Mouse (Mus musculus): Measurements from ENCODE around the gene Wdr73. TPM values are rescaled to one million over a fixed set of nuclear protein-coding genes. Genes with fewer than 3 reads are reported as not detected.

The Wdr73 gene
- total and polyA plus RNA-seq, 3 experiments = 57.8 to 67.0 TPM; not detected in 1

DNA sequence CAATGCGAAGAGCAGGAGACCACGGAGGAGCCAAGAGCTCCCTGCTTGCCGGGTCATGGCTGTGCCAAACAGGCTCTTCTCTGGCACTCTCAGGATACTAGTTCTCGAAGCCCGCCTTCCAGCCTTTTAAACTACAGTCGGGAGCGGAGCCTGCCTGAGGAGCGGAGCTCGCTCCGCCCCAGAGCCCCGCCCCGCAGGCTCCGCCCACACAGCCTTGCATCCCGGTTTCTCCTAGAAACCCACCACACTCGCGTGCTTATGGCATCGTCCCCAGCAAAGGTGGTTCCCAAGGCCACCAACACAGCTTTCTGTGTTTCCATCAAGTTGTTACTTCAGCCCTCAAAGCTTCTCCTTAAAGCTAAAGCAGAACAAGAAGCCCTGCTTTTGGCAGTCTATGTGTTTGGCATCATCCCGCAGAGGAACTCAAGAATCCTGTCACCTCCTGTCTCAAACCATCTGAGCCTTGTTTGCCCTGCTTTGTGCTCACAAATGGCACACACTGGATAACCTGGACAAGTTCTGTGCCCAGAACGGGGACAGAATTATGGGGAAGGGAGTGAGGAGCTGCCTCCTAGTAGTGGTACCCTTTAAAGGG lies 3.9 kb upstream of the Wdr73 start, which contains the start of gene Nmb (continued):
- TF ChIP-seq JUND (IDR thresholded peaks at IDR 0.05; ENCODE audit: low read depth, low read length) = no peak
- no peak for TF ChIP-seq SMC3 (IDR thresholded peaks at IDR 0.05; ENCODE audit: low read depth, low read length)
- TF ChIP-seq POLR2AphosphoS5 (IDR thresholded peaks at IDR 0.05; ENCODE audit: borderline replicate concordance, low read depth, low read length) = no peak
- TF ChIP-seq GABPA (IDR thresholded peaks at IDR 0.05; ENCODE audit: low read depth, low read length) = no peak
- no peak for TF ChIP-seq RAD21 (IDR thresholded peaks at IDR 0.05; ENCODE audit: low read depth, low read length)
- no peak for TF ChIP-seq NELFE (IDR thresholded peaks at IDR 0.05; ENCODE audit: low read depth, low read length)
- 0 out of 2 replicates have a peak, but pooled peaks have one; percentile 28 for TF ChIP-seq ETS1 (IDR thresholded peaks at IDR 0.05; ENCODE audit: low read depth, low read length)
- TF ChIP-seq SIN3A (IDR thresholded peaks at IDR 0.05; ENCODE audit: low read length) = peak; percentile 36
- TF ChIP-seq KAT2A (conservative IDR thresholded peaks at IDR 0.05; ENCODE audit: low read depth, low read length) = no peak
- TF ChIP-seq MEF2A (IDR thresholded peaks at IDR 0.05; ENCODE audit: extremely low read depth, insufficient replicate concordance, low read depth, low read length, poor library complexity, severe bottlenecking) = no peak
- no peak for TF ChIP-seq TBP (IDR thresholded peaks at IDR 0.05; ENCODE audit: low read depth, low read length)

DNA sequence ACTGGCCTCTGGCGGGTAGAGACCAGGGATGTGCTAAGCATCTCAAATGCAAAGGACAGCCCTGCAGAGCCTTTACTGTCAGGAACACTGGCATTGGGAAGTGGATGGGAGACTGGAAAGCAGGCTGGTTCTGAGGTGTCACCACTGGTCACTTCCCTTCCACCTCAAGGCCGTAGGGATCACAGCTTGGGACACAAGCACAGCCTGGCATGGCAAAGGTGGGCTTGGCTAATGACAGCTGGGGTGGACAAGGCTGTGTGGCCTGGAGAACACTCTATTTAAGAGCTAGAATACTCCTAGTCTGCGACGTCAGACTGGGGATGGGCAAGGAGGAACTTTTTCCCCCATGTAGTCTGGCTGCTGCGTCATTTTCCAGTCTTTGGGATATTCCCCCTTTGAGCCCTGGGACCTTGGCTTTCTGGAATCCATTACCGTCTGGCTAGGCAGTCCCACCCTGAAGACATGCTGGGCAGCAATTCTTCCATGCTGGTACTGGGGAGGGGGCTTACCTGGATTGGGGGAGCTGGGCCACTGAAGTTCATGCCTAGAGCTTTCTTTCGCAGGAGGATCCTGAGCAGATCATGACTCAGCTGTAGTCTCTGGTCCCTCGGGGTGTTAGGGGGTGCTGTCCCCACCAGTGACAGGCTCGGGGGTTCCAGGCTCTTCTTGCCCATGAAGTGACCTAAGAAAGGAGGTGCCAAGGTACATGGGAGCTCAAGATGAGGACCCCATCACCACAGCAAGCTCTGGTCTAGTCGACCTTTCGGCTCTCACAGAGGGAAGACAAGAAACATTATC lies 2.8 kb upstream of the Wdr73 start:
- peaks cover 0 to 15% of the 10 kb centered on the region in 2 experiments; a peak in 3 of 4 replicates for H3K36me3 ChIP-seq (ENCODE audit: control insufficient read depth in 1 of 2, insufficient read depth in 2 of 2, low read length in 2 of 2)
- peaks cover 0 to 19% of the 10 kb centered on the region in 2 experiments; a peak in 3 of 4 replicates for H3K4me1 ChIP-seq (ENCODE audit: control insufficient read depth in 1 of 2, insufficient read depth in 2 of 2, low read length in 2 of 2)
- no peaks in the 10 kb centered on the region for H3K9me3 ChIP-seq (replicated peaks; ENCODE audit: insufficient read depth, low read length)
- no peak for TF ChIP-seq RCOR1 (IDR thresholded peaks at IDR 0.05; ENCODE audit: low read depth, low read length)
- no peak for TF ChIP-seq SIN3A (IDR thresholded peaks at IDR 0.05; ENCODE audit: low read length)
- no peak for TF ChIP-seq KAT2A (conservative IDR thresholded peaks at IDR 0.05; ENCODE audit: low read depth, low read length)
- TF ChIP-seq TCF12 (IDR thresholded peaks at IDR 0.05; ENCODE audit: low read depth, low read length) = no peak
- TF ChIP-seq GATA1 (IDR thresholded peaks at IDR 0.05; ENCODE audit: low read depth, low read length) = no peak
- TF ChIP-seq CTCF (IDR thresholded peaks at IDR 0.05 in 2 of 3, conservative IDR thresholded peaks at IDR 0.05 in 1 of 3; ENCODE audit: control insufficient read depth in 1 of 3, insufficient read depth in 1 of 3, low read depth in 2 of 3, low read length in 3 of 3, poor library complexity in 1 of 3, severe bottlenecking in 1 of 3) = no peak
- no peak for TF ChIP-seq MAFK (IDR thresholded peaks at IDR 0.05; ENCODE audit: borderline replicate concordance, low read depth, low read length)
- no peak for TF ChIP-seq ELF1 (IDR thresholded peaks at IDR 0.05; ENCODE audit: low read depth, low read length)
- TF ChIP-seq TAL1 (IDR thresholded peaks at IDR 0.05; ENCODE audit: low read length) = no peak
- no peak for TF ChIP-seq MAX (IDR thresholded peaks at IDR 0.05; ENCODE audit: low read length)
- TF ChIP-seq USF2 (IDR thresholded peaks at IDR 0.05; ENCODE audit: borderline replicate concordance in 1 of 2, insufficient read depth in 1 of 2, low read depth in 1 of 2, low read length in 2 of 2) = no peak
- TF ChIP-seq ZMIZ1 (IDR thresholded peaks at IDR 0.05; ENCODE audit: low read depth, low read length) = no peak
- DNase-seq (ENCODE audit: low read depth, low spot score) = no peak
- peak overlapping the region in 1 of 2 experiments; percentile 55; a peak in 2 of 4 replicates for H3K4me3 ChIP-seq (ENCODE audit: control insufficient read depth in 1 of 2, insufficient read depth in 1 of 2, low read depth in 2 of 2, low read length in 2 of 2)
- no peak overlapping the region for H3K27ac ChIP-seq (ENCODE audit: control insufficient read depth, low read depth, low read length)
- no peaks in the 10 kb centered on the region for H3K27me3 ChIP-seq (ENCODE audit: control insufficient read depth in 1 of 2, insufficient read depth in 2 of 2, low read length in 2 of 2)
- H3K9ac ChIP-seq (ENCODE audit: control insufficient read depth, low read depth, low read length, poor library complexity, severe bottlenecking) = peak overlapping the region; percentile 69
- H3K79me2 ChIP-seq (ENCODE audit: control insufficient read depth, insufficient read depth, low read length, poor library complexity) = peaks cover 14% of the 10 kb centered on the region
